Mouse (Mus musculus) kidney, postnatal 36 days (tissue): ENCODE results near the gene Syndig1.
A peak's percentile ranks its signal among the peaks of the same experiment; 100 is the strongest.

Source experiments
- DNase-seq, 2 experiments: peaks; one replicate each; pipeline ENCODE4 v3.0.0; 2021 to 2022; ENCODE audit warnings: mixed read lengths in 2 of 2

The Syndig1 gene

GRCm38 (mm10) chr2:149887634-149888033 lies 58.6 kb downstream of the Syndig1 start:
- DNase-seq: no peak

- no peak for DNase-seq
These were observed 62.6 kb downstream of the Syndig1 start for GRCm38 (mm10) chr2:149891647-149892046.

- DNase-seq: no peak
These were observed 67.3 kb downstream of the Syndig1 start for GRCm38 (mm10) chr2:149896337-149896736.

GRCm38 (mm10) chr2:149899615-149900014 lies 70.6 kb downstream of the Syndig1 start:
- DNase-seq: no peak

GRCm38 (mm10) chr2:149900606-149901005 lies 71.6 kb downstream of the Syndig1 start:
- no peak for DNase-seq

- no peak for DNase-seq
These were observed 75.4 kb downstream of the Syndig1 start for GRCm38 (mm10) chr2:149904405-149904804.

- no peak for DNase-seq
These were observed 77.7 kb downstream of the Syndig1 start for GRCm38 (mm10) chr2:149906694-149907093.

- DNase-seq: no peak
These were observed 88.2 kb downstream of the Syndig1 start for GRCm38 (mm10) chr2:149917162-149917561.

- no peak for DNase-seq
These were observed 94.5 kb downstream of the Syndig1 start for GRCm38 (mm10) chr2:149923561-149923960.

GRCm38 (mm10) chr2:149925911-149926310 lies 96.9 kb downstream of the Syndig1 start:
- no peak for DNase-seq

- DNase-seq: no peak
These were observed 98.0 kb downstream of the Syndig1 start for GRCm38 (mm10) chr2:149927001-149927400.

- DNase-seq: no peak
These were observed 98.5 kb downstream of the Syndig1 start for GRCm38 (mm10) chr2:149927481-149927880.

GRCm38 (mm10) chr2:149929986-149930385 lies 101.0 kb downstream of the Syndig1 start:
- DNase-seq: no peak

GRCm38 (mm10) chr2:149931111-149931510 lies 102.1 kb downstream of the Syndig1 start:
- no peak for DNase-seq

- DNase-seq: no peak
These were observed 103.1 kb downstream of the Syndig1 start for GRCm38 (mm10) chr2:149932095-149932494.

GRCm38 (mm10) chr2:149933247-149933898 lies 104.4 kb downstream of the Syndig1 start:
- DNase-seq: no peak

- no peak for DNase-seq
These were observed 105.1 kb downstream of the Syndig1 start for GRCm38 (mm10) chr2:149934139-149934538.

- peak; percentile 28 to 46 for DNase-seq
These were observed 109.8 kb downstream of the Syndig1 start for GRCm38 (mm10) chr2:149938829-149939228.

GRCm38 (mm10) chr2:149939586-149939985 lies 110.6 kb downstream of the Syndig1 start:
- DNase-seq: no peak

GRCm38 (mm10) chr2:149950641-149951040 lies 121.6 kb downstream of the Syndig1 start:
- no peak for DNase-seq

- DNase-seq: no peak
These were observed 142.0 kb downstream of the Syndig1 start for GRCm38 (mm10) chr2:149971014-149971413.

- no peak for DNase-seq
These were observed 144.6 kb downstream of the Syndig1 start for GRCm38 (mm10) chr2:149973583-149973982.

- DNase-seq: no peak
These were observed 151.4 kb downstream of the Syndig1 start for GRCm38 (mm10) chr2:149980419-149980818.

GRCm38 (mm10) chr2:149982466-149982865 lies 153.5 kb downstream of the Syndig1 start:
- no peak for DNase-seq

- no peak for DNase-seq
These were observed 154.1 kb downstream of the Syndig1 start for GRCm38 (mm10) chr2:149983107-149983506.
